Mouse (Mus musculus): ENCODE measurements around the gene Zfp964.
A peak's percentile ranks its signal among the peaks of the same experiment; 100 is the strongest.
"Not testable (repeated sequence)": the region's sequence is repeated elsewhere in the genome, so short reads cannot be mapped to it uniquely, and the experiment has no call there.

Zfp964 gene

DNA sequence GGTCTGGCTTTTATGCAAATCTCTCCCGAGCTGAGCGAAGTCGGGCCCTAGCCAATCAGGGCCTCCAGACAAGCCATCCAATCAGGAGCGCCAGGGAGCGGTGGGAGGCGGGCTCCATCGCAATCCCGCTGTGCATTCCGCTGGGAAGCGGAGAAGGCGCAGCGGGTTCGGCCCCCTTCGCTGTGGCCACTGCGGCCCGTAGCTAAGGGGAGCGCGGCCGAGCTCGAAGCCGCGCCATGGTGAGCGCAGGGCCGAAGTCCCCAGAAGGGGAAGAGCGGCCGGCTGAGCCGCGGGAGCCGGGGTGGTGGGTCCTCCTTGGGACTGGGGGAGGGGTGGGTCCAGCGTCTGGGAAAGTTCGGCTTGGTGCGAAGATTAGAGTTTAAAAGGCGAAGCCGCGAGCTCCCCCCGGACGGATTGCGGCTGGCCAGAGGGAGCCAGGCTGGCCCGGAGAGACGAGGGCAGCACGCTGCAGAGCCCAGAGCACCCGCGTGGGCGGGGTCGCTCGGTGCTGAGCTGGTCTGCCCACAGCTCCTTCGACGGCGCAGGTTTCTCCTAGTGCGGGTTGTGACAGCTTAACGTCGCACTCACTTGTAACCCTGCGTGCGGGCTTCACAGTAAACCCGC, at the start of gene Zfp964:
Gene Zfp964 (plus strand): TSS at position 122 of the 624 bp plus-strand sequence.
- DNase-seq (ENCODE audit: low spot score): peak; percentile 47

DNA sequence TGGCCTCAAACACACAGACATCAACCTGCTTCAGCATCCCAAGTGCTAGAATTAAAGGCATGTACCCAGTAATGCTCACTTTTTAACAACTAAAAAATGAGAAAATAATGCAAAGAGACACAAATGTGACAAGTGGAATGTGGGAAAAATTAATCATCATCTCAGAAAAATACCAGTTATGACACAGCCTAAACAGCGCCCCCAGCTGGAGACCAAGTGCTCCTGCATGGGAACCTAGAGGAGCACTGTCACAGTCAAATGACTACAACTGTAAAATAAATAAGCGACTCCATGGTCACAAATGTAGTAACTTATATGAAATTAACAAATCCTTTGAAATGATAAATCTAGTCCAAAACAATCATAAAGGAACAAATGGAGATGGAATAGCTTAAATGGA, 39.6 kb upstream of the Zfp964 start:
- DNase-seq (ENCODE audit: low spot score): no peak

DNA sequence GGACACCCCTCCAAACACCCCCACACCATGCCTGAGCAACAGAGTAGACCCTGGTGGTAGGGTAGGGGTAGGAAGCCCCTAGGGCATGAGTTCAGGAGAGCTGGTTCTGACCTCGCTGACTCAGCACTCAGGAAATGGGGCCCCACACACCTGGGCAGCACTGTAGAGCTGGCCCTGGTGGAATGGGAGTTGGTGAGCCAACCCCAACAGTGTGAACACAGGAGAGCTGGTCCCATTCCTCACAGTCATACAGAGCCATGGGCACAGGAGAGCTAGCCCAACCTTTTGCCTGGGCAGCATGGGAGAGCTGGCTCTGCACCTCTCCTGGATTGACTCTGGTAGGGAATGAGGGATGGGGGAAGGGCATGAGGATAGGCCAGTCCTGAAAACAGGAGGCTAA, 36.2 kb upstream of the Zfp964 start:
- DNase-seq (ENCODE audit: low spot score): no peak

DNA sequence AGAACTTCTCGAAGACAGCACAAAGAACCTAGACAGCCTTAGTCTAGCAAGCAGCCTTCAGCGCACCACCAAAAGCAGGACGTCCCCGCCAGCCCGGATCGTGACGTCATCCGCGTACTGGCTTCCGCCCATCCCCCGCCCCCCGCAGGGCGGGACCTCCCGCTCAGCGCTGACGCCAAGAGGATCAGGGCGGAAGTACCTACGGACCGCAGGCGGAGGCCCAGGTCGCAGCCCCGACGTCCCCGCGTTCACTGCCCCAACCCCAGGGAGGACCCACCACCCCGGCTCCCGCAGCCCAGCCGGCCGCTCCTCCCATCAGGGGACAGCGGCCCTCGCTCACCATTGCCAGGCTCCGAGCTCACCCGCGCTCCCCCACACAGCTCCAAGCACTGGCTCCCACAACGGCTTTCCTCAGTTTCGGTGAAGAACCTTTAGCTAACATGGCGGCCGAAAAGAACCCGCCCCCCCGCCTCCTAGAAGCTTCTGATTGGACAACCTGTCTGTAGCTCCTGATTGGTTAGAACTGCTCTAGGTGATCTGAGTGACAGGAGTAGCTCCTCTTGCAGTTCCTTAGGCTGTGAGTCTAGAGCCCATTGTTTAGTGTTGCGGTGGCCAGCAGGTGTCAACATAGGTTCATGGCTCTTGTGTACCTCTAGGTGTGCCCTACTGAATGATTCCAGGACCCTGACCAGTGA, 29.0 kb upstream of the Zfp964 start, which contains the start of gene Zfp868:
Gene Zfp868 (minus strand): TSS at position 454 of the 695 bp plus-strand sequence.
- DNase-seq (ENCODE audit: low spot score): peak; percentile 96

DNA sequence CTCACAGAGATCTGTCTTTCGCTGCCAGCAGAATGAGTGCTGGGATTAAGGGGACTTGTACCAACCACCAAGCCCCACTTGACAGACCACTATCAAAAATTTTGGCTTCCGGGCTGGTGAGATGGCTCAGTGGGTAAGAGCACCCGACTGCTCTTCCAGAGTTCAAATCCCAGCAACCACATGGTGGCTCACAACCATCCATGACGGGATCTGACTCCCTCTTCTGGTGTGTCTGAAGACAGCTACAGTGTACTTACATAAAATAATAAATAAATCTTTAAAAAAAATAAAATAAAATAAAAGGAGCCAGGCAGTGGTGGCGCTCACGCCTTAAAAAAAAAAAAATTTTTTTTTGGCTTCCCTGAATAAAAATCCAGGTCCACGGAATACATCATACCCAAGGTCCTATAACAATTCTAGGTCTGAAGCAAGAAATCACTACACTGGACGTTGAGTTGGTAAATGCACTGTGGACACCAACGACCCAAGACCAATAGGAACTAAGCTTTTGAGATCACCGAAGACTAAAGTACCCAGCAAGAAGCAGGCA, 396 bp upstream of the Zfp964 start:
- no peak for DNase-seq (ENCODE audit: low spot score)

DNA sequence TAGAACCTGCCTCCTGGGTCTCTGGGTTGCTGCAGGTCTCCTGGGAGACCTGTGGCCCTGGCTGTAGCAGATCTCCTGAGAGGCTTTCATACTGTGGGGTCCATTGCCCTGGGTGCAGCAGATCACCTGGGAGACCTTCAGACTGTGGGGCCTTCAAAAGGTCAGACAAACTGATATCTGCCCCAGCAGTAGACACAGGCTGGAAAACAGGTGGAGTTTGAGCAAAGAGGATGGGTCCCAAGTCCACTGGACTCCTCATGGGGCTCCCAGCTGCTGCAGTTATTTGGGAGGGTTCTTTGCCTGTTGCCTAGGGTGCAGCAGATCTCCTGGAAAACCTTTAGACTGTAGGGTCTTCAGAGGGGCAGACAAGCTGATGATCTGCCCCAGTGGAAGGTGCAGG, 7.0 kb downstream of the Zfp964 start:
- DNase-seq (ENCODE audit: low spot score): no peak

DNA sequence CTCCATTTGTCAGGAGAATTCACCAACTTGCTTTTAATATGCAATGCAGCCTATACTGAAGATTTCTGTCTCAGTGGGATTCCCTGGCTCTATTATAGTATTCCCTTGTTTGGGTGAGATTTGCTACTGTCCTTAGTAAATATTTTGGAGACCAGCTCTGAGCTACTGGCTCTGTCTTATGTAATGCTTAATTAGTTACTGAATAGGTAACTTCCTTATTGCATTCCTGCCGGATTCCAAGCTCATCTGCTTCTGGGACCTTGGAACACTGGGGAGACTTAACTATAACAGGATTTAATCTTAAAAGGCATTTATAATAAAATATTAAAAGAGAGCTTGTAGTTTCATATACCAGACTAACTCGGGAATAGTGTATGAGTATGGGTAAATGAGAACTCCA, 10.8 kb downstream of the Zfp964 start:
- DNase-seq (ENCODE audit: low spot score): not testable (repeated sequence)

DNA sequence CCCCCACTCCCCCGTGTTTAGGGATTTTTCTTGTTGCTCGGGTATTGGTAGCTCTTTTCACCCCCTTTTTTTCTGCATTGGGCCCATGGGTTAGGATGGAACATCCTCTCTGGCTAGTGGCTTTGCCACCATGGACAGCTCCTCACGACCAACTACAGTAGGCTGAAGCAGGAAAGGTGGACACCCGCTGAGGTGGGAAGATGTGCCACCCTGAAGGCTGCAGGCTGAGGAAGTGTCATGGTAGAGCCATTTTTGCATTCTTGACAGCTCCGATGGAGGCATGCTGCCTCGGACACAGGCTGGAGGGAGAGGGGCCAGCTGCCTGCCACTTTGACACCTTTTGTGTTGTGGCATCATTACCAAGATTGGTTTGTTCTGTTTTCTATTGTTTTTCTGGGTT, 47.5 kb downstream of the Zfp964 start:
- DNase-seq (ENCODE audit: low spot score): no peak

DNA sequence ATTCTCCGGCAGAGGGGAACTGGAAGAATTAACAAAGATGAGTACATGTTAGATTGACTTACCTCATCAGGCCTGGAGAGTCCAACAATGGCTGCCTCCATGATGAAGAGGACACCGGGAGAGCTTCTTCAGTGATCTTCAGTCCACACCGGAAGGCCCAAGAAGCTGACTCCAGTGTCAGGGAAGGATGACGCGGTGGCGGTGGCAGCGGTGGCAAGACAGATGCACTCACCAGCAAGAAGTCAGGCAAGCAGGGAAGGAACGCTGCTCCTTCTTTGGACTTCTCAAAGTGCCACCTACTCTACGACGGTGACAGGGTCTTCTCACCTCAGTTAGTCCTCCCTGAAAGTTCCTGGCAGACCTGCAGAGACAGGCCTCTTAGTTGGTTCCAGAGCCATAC, 56.3 kb downstream of the Zfp964 start, which contains the start of gene Zfp869:
Gene Zfp869 (minus strand): TSS at position 101 of the 400 bp plus-strand sequence.
- DNase-seq (ENCODE audit: low spot score): not testable (repeated sequence)

DNA sequence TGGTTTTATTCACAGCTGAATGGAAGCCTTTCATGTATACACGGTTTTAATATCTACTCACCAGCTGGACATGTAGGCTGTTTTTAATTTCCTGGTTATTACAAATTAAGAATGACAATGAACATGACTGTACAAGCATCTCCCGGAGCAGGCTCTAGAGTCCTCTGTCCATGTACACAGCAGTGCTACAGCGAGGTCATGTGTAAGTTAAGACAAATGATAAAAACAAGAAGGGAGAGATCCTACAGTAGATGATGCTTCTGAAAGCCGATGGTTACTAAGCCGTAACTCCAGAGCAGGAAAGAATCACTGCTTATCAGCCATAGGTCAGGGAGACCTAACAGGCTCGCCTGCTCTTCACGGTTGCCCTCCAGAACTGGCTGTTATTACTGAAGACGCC, 59.2 kb downstream of the Zfp964 start:
- no peak for DNase-seq (ENCODE audit: low spot score)

DNA sequence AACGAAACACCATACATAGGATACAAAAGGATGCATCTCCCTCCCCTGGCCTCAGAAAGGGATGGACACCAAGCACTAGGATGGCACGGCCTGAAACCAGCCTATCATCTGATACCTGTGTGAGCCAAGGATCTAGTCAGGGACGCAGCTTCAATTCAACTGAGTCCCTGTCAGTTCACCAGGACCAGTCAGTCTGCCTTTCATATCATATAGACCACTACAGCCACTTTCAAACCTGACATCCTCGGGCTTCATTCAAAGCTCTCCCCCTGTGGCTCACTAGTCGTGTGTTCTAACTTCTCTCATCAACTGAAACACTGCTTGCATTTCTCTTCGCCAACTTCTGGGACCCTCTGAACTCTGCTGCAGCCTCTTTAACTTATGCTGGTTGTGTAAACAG, 61.1 kb downstream of the Zfp964 start:
- no peak for DNase-seq (ENCODE audit: low spot score)

Data from c-Kit-positive CD71-positive TER-119-positive erythroid progenitor cells, embryonic 14.5 days (primary cell).